In the genomic region with DNA sequence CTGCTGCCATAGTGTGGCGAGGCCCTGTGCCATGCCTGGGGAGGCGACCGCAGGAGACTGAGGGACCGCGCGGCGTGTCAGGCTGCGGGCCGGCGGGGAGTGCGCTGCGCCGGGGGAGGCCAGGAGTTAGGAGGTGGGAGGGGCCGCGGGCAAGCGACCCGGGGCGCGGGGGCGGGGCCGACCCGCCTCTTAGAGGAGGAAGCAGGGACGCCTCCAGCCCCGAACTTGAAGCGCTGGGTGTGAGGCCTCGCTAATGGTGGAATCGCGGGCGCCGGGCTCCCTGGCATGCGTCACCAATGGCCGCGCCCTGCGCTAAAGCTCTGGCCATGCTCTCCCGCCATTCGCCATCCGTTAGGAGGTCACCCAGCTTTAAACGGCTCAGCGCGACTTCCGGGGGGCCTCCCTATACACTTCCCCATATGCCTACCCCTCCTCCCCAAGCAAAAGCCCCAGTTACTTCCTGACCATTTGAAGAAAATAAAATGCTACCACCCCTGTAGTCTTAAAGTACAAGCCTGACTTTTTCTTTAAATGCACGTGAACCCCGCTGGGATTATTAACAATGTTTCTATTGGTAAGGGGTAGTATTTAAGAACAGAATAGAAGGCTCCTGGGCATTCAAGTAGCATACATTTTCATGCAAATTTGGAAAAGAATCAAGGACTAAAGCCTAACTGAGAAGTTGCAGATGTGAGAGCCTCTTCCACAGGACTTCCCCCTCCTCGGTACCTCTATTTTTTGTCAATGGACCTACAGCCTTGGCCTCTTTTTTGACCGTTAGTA, we compare ENCODE assay signal across 8 mouse cellular contexts. TPM values are rescaled to one million over a fixed set of nuclear protein-coding genes. Genes with fewer than 3 reads are reported as not detected.
DNase-seq lines count a peak whose midpoint lies in the region; ATAC-seq lines count a peak whose summit lies in the region.

A gene (minus strand): TSS at position 344 of the 783 bp plus-strand sequence.

- no peaks in the 10 kb centered on the region for H3K27me3 ChIP-seq in intestine, embryonic 15.5 days (replicated peaks)
- H3K27me3 ChIP-seq in limb, embryonic 11.5 days (ENCODE audit: control insufficient read depth, insufficient read depth, low read length) = 0 out of 2 replicates have a peak, but pooled peaks cover 6% of the 10 kb centered on the region
- H3K27me3 ChIP-seq in midbrain, embryonic 13.5 days = no peaks in the 10 kb centered on the region

- H3K9me3 ChIP-seq in intestine, embryonic 15.5 days = no peaks in the 10 kb centered on the region
- H3K9me3 ChIP-seq in limb, embryonic 11.5 days (ENCODE audit: control insufficient read depth, low read length) = no peaks in the 10 kb centered on the region
- H3K9me3 ChIP-seq in midbrain, embryonic 13.5 days = no peaks in the 10 kb centered on the region

- H3K4me2 ChIP-seq in intestine, embryonic 15.5 days (replicated peaks) = peak within 1 kb of the TSS; percentile 62
- peak within 1 kb of the TSS; percentile 41 for H3K4me2 ChIP-seq in limb, embryonic 11.5 days (ENCODE audit: low read depth, severe bottlenecking)
- peak within 1 kb of the TSS; percentile 54 for H3K4me2 ChIP-seq in midbrain, embryonic 13.5 days (replicated peaks)

- no peaks in the 10 kb centered on the region for H3K36me3 ChIP-seq in intestine, embryonic 15.5 days
- H3K36me3 ChIP-seq in limb, embryonic 11.5 days (ENCODE audit: control insufficient read depth, insufficient read depth, low read length) = no peaks in the 10 kb centered on the region
- H3K36me3 ChIP-seq in midbrain, embryonic 13.5 days = no peaks in the 10 kb centered on the region

- peak; percentile 96 for ATAC-seq in intestine, embryonic 15.5 days
- ATAC-seq in limb, embryonic 11.5 days (ENCODE audit: insufficient number of reproducible peaks, low FRiP score, low TSS enrichment, low read depth) = peak; percentile 89
- peak; percentile 92 for ATAC-seq in midbrain, embryonic 13.5 days

- DNase-seq in left cerebral cortex, adult 18-20 months (ENCODE audit: low spot score in 2 of 2) = peak; percentile 18 to 43
- DNase-seq in left cerebral cortex, adult 11 months (ENCODE audit: low spot score) = no peak
- peak; percentile 79 for DNase-seq in embryo, embryonic 10.5 days (ENCODE audit: low spot score)
- DNase-seq in gastrocnemius, postnatal 25 days = peak; percentile 73
- DNase-seq in limb, embryonic 11.5 days (ENCODE audit: low spot score) = peak; percentile 78
- peak; percentile 61 to 68 for DNase-seq in spleen, adult 18-20 months

- peak within 1 kb of the TSS; percentile 64 for H3K9ac ChIP-seq in intestine, embryonic 15.5 days
- H3K9ac ChIP-seq in limb, embryonic 11.5 days (ENCODE audit: low read length) = peak within 1 kb of the TSS; percentile 78
- peak within 1 kb of the TSS; percentile 85 for H3K9ac ChIP-seq in midbrain, embryonic 13.5 days (replicated peaks)

- no peaks in the 10 kb centered on the region for H3K4me1 ChIP-seq in intestine, embryonic 15.5 days (replicated peaks)
- no peaks in the 10 kb centered on the region for H3K4me1 ChIP-seq in limb, embryonic 11.5 days (ENCODE audit: control insufficient read depth, insufficient read depth, low read length)
- peaks cover 11% of the 10 kb centered on the region; the same call in 1 of the 2 replicates for H3K4me1 ChIP-seq in midbrain, embryonic 13.5 days (replicated peaks)

- H3K27ac ChIP-seq in intestine, embryonic 15.5 days = peak within 1 kb of the TSS; percentile 64
- peak within 1 kb of the TSS; percentile 68 for H3K27ac ChIP-seq in limb, embryonic 11.5 days (replicated peaks; ENCODE audit: low read depth, low read length)
- peak within 1 kb of the TSS; percentile 93 for H3K27ac ChIP-seq in midbrain, embryonic 13.5 days

- 26% methylated on average over 37 of the region's 45 CpGs for WGBS in intestine, embryonic 15.5 days
- WGBS in limb, embryonic 11.5 days = 29% methylated on average over 21 of the region's 45 CpGs
- 30% methylated on average over 28 of the region's 45 CpGs for WGBS in midbrain, embryonic 13.5 days

- peak within 1 kb of the TSS; percentile 67 for H3K4me3 ChIP-seq in intestine, embryonic 15.5 days (replicated peaks)
- H3K4me3 ChIP-seq in limb, embryonic 11.5 days (ENCODE audit: low read depth, low read length) = peak within 1 kb of the TSS; percentile 61
- peak within 1 kb of the TSS; percentile 70 for H3K4me3 ChIP-seq in midbrain, embryonic 13.5 days (replicated peaks)

RNA-seq across cellular contexts. Expression of the gene that starts here (rescaled TPM):
- total RNA-seq in left cerebral cortex, adult 18-20 months (2021) = 10 to 100 TPM; 71.8 to 75.7 TPM
- total RNA-seq in gastrocnemius, postnatal 25 days (2021) = 10 to 100 TPM; 41.5 to 47.8 TPM
- 40.2 and 46.3 TPM in 2 replicates for polyA plus RNA-seq in intestine, embryonic 15.5 days (2015; fragmentation: Nextera tagmentation; extraction: Ambion mirVana)
- 104 and 106 TPM in 2 replicates for polyA plus RNA-seq in limb, embryonic 11.5 days (2014; fragmentation: Nextera tagmentation; extraction: Ambion mirVana)
- 108 and 142 TPM in 2 replicates for polyA plus RNA-seq in midbrain, embryonic 13.5 days (2015; fragmentation: Nextera tagmentation; extraction: Ambion mirVana)
